Mouse (Mus musculus): ENCODE results near the gene Klf15. TPM values are rescaled to one million over a fixed set of nuclear protein-coding genes. Genes with fewer than 3 reads are reported as not detected.

Gene Klf15
- not detected for polyA plus RNA-seq (2017; shearing (Covaris generic))

GRCm38 (mm10) chr6:90462181-90462706, at the start of gene Klf15:
TSS of gene Klf15 (plus strand) at chr6:90462576.
- no peak for ATAC-seq

- ATAC-seq: peak; percentile 87
These were observed 39.8 kb upstream of the Klf15 start for GRCm38 (mm10) chr6:90422565-90422964.

- ATAC-seq: no peak
These were observed 37.0 kb upstream of the Klf15 start for GRCm38 (mm10) chr6:90425361-90425760.

- ATAC-seq: no peak
These were observed 36.4 kb upstream of the Klf15 start for GRCm38 (mm10) chr6:90426003-90426402.

GRCm38 (mm10) chr6:90428380-90428974, 33.9 kb upstream of the Klf15 start, which contains the start of gene Cfap100:
TSS of gene Cfap100 (minus strand) at chr6:90428797.
- no peak for ATAC-seq

GRCm38 (mm10) chr6:90429911-90430310, 32.5 kb upstream of the Klf15 start:
- no peak for ATAC-seq

GRCm38 (mm10) chr6:90431487-90431886, 30.9 kb upstream of the Klf15 start:
- ATAC-seq: no peak

GRCm38 (mm10) chr6:90434687-90435086, 27.7 kb upstream of the Klf15 start:
- no peak for ATAC-seq

- ATAC-seq: peak; percentile 57
These were observed 27.2 kb upstream of the Klf15 start for GRCm38 (mm10) chr6:90435195-90435618.

GRCm38 (mm10) chr6:90436192-90436907, 26.0 kb upstream of the Klf15 start:
- ATAC-seq: no peak

- ATAC-seq: no peak
These were observed 25.3 kb upstream of the Klf15 start for GRCm38 (mm10) chr6:90437041-90437440.

- no peak for ATAC-seq
These were observed 15.5 kb upstream of the Klf15 start for GRCm38 (mm10) chr6:90446883-90447282.

- no peak for ATAC-seq
These were observed 12.2 kb upstream of the Klf15 start for GRCm38 (mm10) chr6:90450179-90450578.

GRCm38 (mm10) chr6:90450697-90451096, 11.7 kb upstream of the Klf15 start:
- no peak for ATAC-seq

GRCm38 (mm10) chr6:90451512-90451911, 10.9 kb upstream of the Klf15 start:
- ATAC-seq: no peak

- ATAC-seq: no peak
These were observed 9.8 kb upstream of the Klf15 start for GRCm38 (mm10) chr6:90452603-90453002.

- no peak for ATAC-seq
These were observed 8.6 kb upstream of the Klf15 start for GRCm38 (mm10) chr6:90453751-90454150.

- ATAC-seq: no peak
These were observed 5.0 kb upstream of the Klf15 start for GRCm38 (mm10) chr6:90457421-90457820.

GRCm38 (mm10) chr6:90461181-90461580, 1.2 kb upstream of the Klf15 start:
- no peak for ATAC-seq

GRCm38 (mm10) chr6:90461771-90462170, 605 bp upstream of the Klf15 start:
- ATAC-seq: no peak

GRCm38 (mm10) chr6:90462841-90463227, 458 bp downstream of the Klf15 start:
- no peak for ATAC-seq

- ATAC-seq: no peak
These were observed 969 bp downstream of the Klf15 start for GRCm38 (mm10) chr6:90463228-90463862.

- ATAC-seq: no peak
These were observed 1.6 kb downstream of the Klf15 start for GRCm38 (mm10) chr6:90463890-90464421.
